Mouse (Mus musculus) MEL (cell line): ENCODE data around the gene Zfp810.

Experiments used
- EP300 ChIP-seq, 2 experiments: IDR thresholded peaks; 2 replicates each; pipeline ENCODE4 v1.6.1; 2011; ENCODE audit warnings: improper control_type of control experiment in 2 of 2, low read length in 2 of 2, low read depth in 1 of 2, mild to moderate bottlenecking in 1 of 2
- JUND ChIP-seq: IDR thresholded peaks from 2 replicates; pipeline ENCODE4 v1.6.1; 2011; ENCODE audit warnings: low read depth, mild to moderate bottlenecking, improper control_type of control experiment, low read length

- TF ChIP-seq JUND (no peak), EP300 (IDR thresholded peaks at IDR 0.05; ENCODE audit: low read depth in 1 of 2, low read length in 2 of 2) (peak; percentile 55 to 75)
These were observed 45.9 kb downstream of the Zfp810 start for GRCm38 (mm10) chr9:22261594-22261993.
